Mouse (Mus musculus) heart, embryonic 16.5 days (tissue): ENCODE measurements around the gene Atxn1. TPM values are rescaled to one million over a fixed set of nuclear protein-coding genes. Genes with fewer than 3 reads are reported as not detected.

Experiments
- ATAC-seq: fragments of 200-750 bp; cut with Nextera tagmentation; replicated peaks from 2 replicates; pipeline ENCODE4 v1.8.0; 2017; ENCODE audit warnings: moderate number of reproducible peaks; ENCODE audit not compliant: insufficient read depth, low FRiP score; ENCODE audit errors: extremely low read depth
- H3K27ac ChIP-seq: fragments of 300-500 bp; sonication (generic); 2 replicates; pipeline ENCODE4 v1.5.1; 2014; ENCODE audit warnings: mild to moderate bottlenecking, low read length, control low read depth, moderate library complexity
- H3K27me3 ChIP-seq: fragments of 300-500 bp; sonication (generic); 2 replicates; pipeline ENCODE4 v1.6.1; 2014; ENCODE audit warnings: low read length, mixed read lengths; ENCODE audit not compliant: control insufficient read depth, insufficient read depth
- H3K36me3 ChIP-seq: fragments of 300-500 bp; sonication (generic); 2 replicates; pipeline ENCODE4 v1.6.1; 2014; ENCODE audit not compliant: control insufficient read depth, insufficient read depth
- H3K4me1 ChIP-seq: fragments of 300-500 bp; sonication (generic); 2 replicates; pipeline ENCODE4 v1.6.1; 2014; ENCODE audit warnings: low read length, mixed read lengths; ENCODE audit not compliant: control insufficient read depth, insufficient read depth
- H3K4me2 ChIP-seq: fragments of 300-500 bp; sonication (generic); 2 replicates; pipeline ENCODE4 v1.6.1; 2014; ENCODE audit warnings: low read depth, mild to moderate bottlenecking, control low read depth, low read length
- H3K4me3 ChIP-seq: fragments of 300-500 bp; sonication (generic); 2 replicates; pipeline ENCODE4 v1.5.1; 2014; ENCODE audit warnings: mild to moderate bottlenecking, control low read depth, low read length
- H3K9ac ChIP-seq: fragments of 300-500 bp; sonication (generic); 2 replicates; pipeline ENCODE4 v1.6.1; 2014; ENCODE audit warnings: low read length, control low read depth
- H3K9me3 ChIP-seq: fragments of 300-500 bp; sonication (generic); replicated peaks from 2 replicates; pipeline ENCODE4 v1.6.1; 2016; ENCODE audit warnings: low read length; ENCODE audit not compliant: control insufficient read depth
- WGBS: fragments of 180-500 bp; shearing (Covaris S2); extraction: QIAGEN DNeasy Blood & Tissue Kit; methylation state at CpG from one replicate; pipeline ENCODE4 v1.1.7; 2014; 5-methylcytosine and 5-hydroxymethylcytosine counted together
- polyA plus RNA-seq: library from polyadenylated mRNA; unstranded; fragments of >200 nt; fragmentation: Nextera tagmentation; extraction: Ambion mirVana; gene quantifications from 2 replicates; pipeline ENCODE4 v1.2.1, GENCODE M21; 2015

Gene Atxn1
- polyA plus RNA-seq, 1 experiment from 2014 or later = 7.2 TPM

- ATAC-seq = no peak
Observed at GRCm38 (mm10) chr13:45786409-45786808, 178.4 kb downstream of the Atxn1 start.

GRCm38 (mm10) chr13:45783681-45784080 is 181.1 kb downstream of the Atxn1 start:
- WGBS = 62% methylated on average over 10 of the region's 10 CpGs
- no peak overlapping the region for H3K4me2 ChIP-seq
- no peaks in the 10 kb centered on the region for H3K9me3 ChIP-seq
- peaks cover 10% of the 10 kb centered on the region; the same call in 1 of the 2 replicates for H3K36me3 ChIP-seq
- H3K27me3 ChIP-seq = no peaks in the 10 kb centered on the region
- H3K27ac ChIP-seq = no peak overlapping the region
- no peak overlapping the region for H3K4me3 ChIP-seq
- ATAC-seq = no peak
- no peak overlapping the region for H3K9ac ChIP-seq
- H3K4me1 ChIP-seq = peaks cover 3% of the 10 kb centered on the region

More at GRCm38 (mm10) chr13:45786409-45786808, 178.4 kb downstream of the Atxn1 start:
- no peak overlapping the region for H3K4me2 ChIP-seq
- H3K9me3 ChIP-seq = no peaks in the 10 kb centered on the region
- H3K4me1 ChIP-seq = peaks cover 3% of the 10 kb centered on the region
- peaks cover 7% of the 10 kb centered on the region; the same call in 1 of the 2 replicates for H3K36me3 ChIP-seq
- H3K9ac ChIP-seq = no peak overlapping the region
- WGBS = 66% methylated on average over 7 of the region's 7 CpGs
- H3K4me3 ChIP-seq = no peak overlapping the region
- no peaks in the 10 kb centered on the region for H3K27me3 ChIP-seq
- no peak overlapping the region for H3K27ac ChIP-seq

GRCm38 (mm10) chr13:45778750-45779149 is 186.1 kb downstream of the Atxn1 start:
- Histone ChIP-seq H3K4me2 (no peak overlapping the region), H3K4me3 (no peak overlapping the region), H3K4me1 (no peaks in the 10 kb centered on the region; the same call in 1 of the 2 replicates), H3K9ac (no peak overlapping the region), H3K9me3 (no peaks in the 10 kb centered on the region), H3K36me3 (peaks cover 6% of the 10 kb centered on the region; the same call in 1 of the 2 replicates), H3K27me3 (no peaks in the 10 kb centered on the region), H3K27ac (no peak overlapping the region)
- WGBS = 85% methylated on average over 5 of the region's 5 CpGs
- ATAC-seq = no peak

- Histone ChIP-seq H3K4me1 (no peaks in the 10 kb centered on the region; the same call in 1 of the 2 replicates), H3K9me3 (no peaks in the 10 kb centered on the region), H3K27ac (no peak overlapping the region), H3K4me2 (no peak overlapping the region), H3K4me3 (no peak overlapping the region), H3K9ac (no peak overlapping the region), H3K27me3 (no peaks in the 10 kb centered on the region), H3K36me3 (peaks cover 6% of the 10 kb centered on the region; the same call in 1 of the 2 replicates)
- ATAC-seq = no peak
- 47% methylated on average over 9 of the region's 9 CpGs for WGBS
Observed at GRCm38 (mm10) chr13:45778171-45778570, 186.6 kb downstream of the Atxn1 start.

- Histone ChIP-seq H3K27me3 (no peaks in the 10 kb centered on the region), H3K4me3 (no peak overlapping the region), H3K9me3 (no peaks in the 10 kb centered on the region), H3K9ac (no peak overlapping the region), H3K36me3 (0 out of 2 replicates have a peak, but pooled peaks cover 3% of the 10 kb centered on the region), H3K27ac (no peak overlapping the region), H3K4me1 (no peaks in the 10 kb centered on the region; the same call in 1 of the 2 replicates), H3K4me2 (no peak overlapping the region)
- no peak for ATAC-seq
- WGBS = 65% methylated on average over 1 of the region's 1 CpGs
Observed at GRCm38 (mm10) chr13:45775516-45775915, 189.3 kb downstream of the Atxn1 start.

GRCm38 (mm10) chr13:45773381-45774168 is 191.2 kb downstream of the Atxn1 start:
- H3K4me2 ChIP-seq = no peak overlapping the region
- WGBS = 81% methylated on average over 21 of the region's 21 CpGs

GRCm38 (mm10) chr13:45769757-45770156 is 195.1 kb downstream of the Atxn1 start:
- no peak overlapping the region for H3K4me3 ChIP-seq
- no peaks in the 10 kb centered on the region for H3K4me1 ChIP-seq
- H3K9ac ChIP-seq = no peak overlapping the region
- H3K4me2 ChIP-seq = no peak overlapping the region
- no peak for ATAC-seq
- H3K27ac ChIP-seq = no peak overlapping the region
- 92% methylated on average over 11 of the region's 11 CpGs for WGBS
- H3K36me3 ChIP-seq = 0 out of 2 replicates have a peak, but pooled peaks cover 5% of the 10 kb centered on the region
- no peaks in the 10 kb centered on the region for H3K9me3 ChIP-seq
- H3K27me3 ChIP-seq = no peaks in the 10 kb centered on the region

More at GRCm38 (mm10) chr13:45773381-45774168, 191.2 kb downstream of the Atxn1 start:
- H3K36me3 ChIP-seq = 0 out of 2 replicates have a peak, but pooled peaks cover 5% of the 10 kb centered on the region
- H3K9me3 ChIP-seq = no peaks in the 10 kb centered on the region
- no peak overlapping the region for H3K4me3 ChIP-seq
- no peaks in the 10 kb centered on the region for H3K27me3 ChIP-seq
- no peaks in the 10 kb centered on the region for H3K4me1 ChIP-seq
- no peak overlapping the region for H3K27ac ChIP-seq
- ATAC-seq = no peak
- no peak overlapping the region for H3K9ac ChIP-seq

GRCm38 (mm10) chr13:45768250-45768649 is 196.6 kb downstream of the Atxn1 start:
- Histone ChIP-seq H3K36me3 (0 out of 2 replicates have a peak, but pooled peaks cover 5% of the 10 kb centered on the region), H3K27me3 (no peaks in the 10 kb centered on the region), H3K4me3 (no peak overlapping the region), H3K4me2 (no peak overlapping the region), H3K9me3 (no peaks in the 10 kb centered on the region), H3K4me1 (no peaks in the 10 kb centered on the region), H3K9ac (no peak overlapping the region), H3K27ac (no peak overlapping the region)
- ATAC-seq = no peak
- 85% methylated on average over 3 of the region's 3 CpGs for WGBS

- H3K36me3 ChIP-seq = no peaks in the 10 kb centered on the region
Observed at GRCm38 (mm10) chr13:45764354-45764753, 200.5 kb downstream of the Atxn1 start.

More at GRCm38 (mm10) chr13:45764354-45764753, 200.5 kb downstream of the Atxn1 start:
- 80% methylated on average over 5 of the region's 5 CpGs for WGBS
- Histone ChIP-seq H3K27me3 (no peaks in the 10 kb centered on the region), H3K4me3 (no peak overlapping the region), H3K9ac (no peak overlapping the region), H3K4me1 (no peaks in the 10 kb centered on the region; the same call in 1 of the 2 replicates), H3K4me2 (no peak overlapping the region), H3K9me3 (no peaks in the 10 kb centered on the region), H3K27ac (no peak overlapping the region)
- no peak for ATAC-seq
